Mouse (Mus musculus): ENCODE measurements around the gene Map2k2.

Gene Map2k2

GRCm38 (mm10) chr10:81106113-81106721, 502 bp downstream of the Map2k2 start:
- DNase-seq (ENCODE audit: low spot score in 2 of 2) = peak; percentile 68 to 82

GRCm38 (mm10) chr10:81112946-81113345, 7.2 kb downstream of the Map2k2 start:
- no peak for DNase-seq (ENCODE audit: low spot score in 2 of 2)

- DNase-seq (ENCODE audit: low spot score in 2 of 2) = no peak
Measured at GRCm38 (mm10) chr10:81119625-81120024, 13.9 kb downstream of the Map2k2 start.

GRCm38 (mm10) chr10:81120650-81121049, 14.9 kb downstream of the Map2k2 start:
- no peak for DNase-seq (ENCODE audit: low spot score in 2 of 2)

GRCm38 (mm10) chr10:81122889-81123288, 17.2 kb downstream of the Map2k2 start:
- no peak for DNase-seq (ENCODE audit: low spot score in 2 of 2)

- peak in 1 of 2 experiments; percentile 57 for DNase-seq (ENCODE audit: low spot score in 2 of 2)
Measured at GRCm38 (mm10) chr10:81123500-81123899, 17.8 kb downstream of the Map2k2 start.

- DNase-seq (ENCODE audit: low spot score in 2 of 2) = no peak
Measured at GRCm38 (mm10) chr10:81134181-81134587, 28.5 kb downstream of the Map2k2 start.

GRCm38 (mm10) chr10:81134966-81135681, 29.4 kb downstream of the Map2k2 start, which contains the start of gene Zbtb7a:
Zbtb7a (plus strand) TSS chr10:81135220.
- no peak for DNase-seq (ENCODE audit: low spot score in 2 of 2)

- DNase-seq (ENCODE audit: low spot score in 2 of 2) = peak in 1 of 2 experiments; percentile 68
Measured at GRCm38 (mm10) chr10:81135831-81136705, 30.4 kb downstream of the Map2k2 start.

- peak in 1 of 2 experiments; percentile 79 for DNase-seq (ENCODE audit: low spot score in 2 of 2)
Measured at GRCm38 (mm10) chr10:81136706-81137231, 31.1 kb downstream of the Map2k2 start.

- peak; percentile 98 to 100 for DNase-seq (ENCODE audit: low spot score in 2 of 2)
Measured at GRCm38 (mm10) chr10:81137252-81138130, 31.8 kb downstream of the Map2k2 start.

- DNase-seq (ENCODE audit: low spot score in 2 of 2) = peak in 1 of 2 experiments; percentile 58
Measured at GRCm38 (mm10) chr10:81138131-81138782, 32.5 kb downstream of the Map2k2 start.

GRCm38 (mm10) chr10:81138821-81139528, 33.3 kb downstream of the Map2k2 start:
- DNase-seq (ENCODE audit: low spot score in 2 of 2) = no peak

GRCm38 (mm10) chr10:81139529-81139846, 33.8 kb downstream of the Map2k2 start:
- no peak for DNase-seq (ENCODE audit: low spot score in 2 of 2)

GRCm38 (mm10) chr10:81140005-81140404, 34.3 kb downstream of the Map2k2 start:
- no peak for DNase-seq (ENCODE audit: low spot score in 2 of 2)

GRCm38 (mm10) chr10:81140717-81141454, 35.2 kb downstream of the Map2k2 start:
- no peak for DNase-seq (ENCODE audit: low spot score in 2 of 2)

GRCm38 (mm10) chr10:81141455-81142210, 35.9 kb downstream of the Map2k2 start:
- DNase-seq (ENCODE audit: low spot score in 2 of 2) = no peak

GRCm38 (mm10) chr10:81142551-81142981, 36.9 kb downstream of the Map2k2 start:
- no peak for DNase-seq (ENCODE audit: low spot score in 2 of 2)
